Mouse (Mus musculus) MEL (cell line): Measurements from ENCODE around the gene Lzts2.

ENCODE experiments used
- CHD1 ChIP-seq: IDR thresholded peaks from 2 replicates; pipeline ENCODE4 v1.6.1; 2012; ENCODE audit warnings: low read depth, mild to moderate bottlenecking, inconsistent platforms, low read length, improper control_type of control experiment
- CTCF ChIP-seq, 3 experiments: IDR thresholded peaks in 2 of 3; conservative IDR thresholded peaks in 1 of 3; 2 replicates each; pipeline ENCODE4 v1.5.1; 2011 to 2012; ENCODE audit warnings: low read length in 3 of 3, low read depth in 2 of 3, mild to moderate bottlenecking in 2 of 3, improper control_type of control experiment in 1 of 3, inconsistent platforms in 1 of 3, mixed read lengths in 1 of 3, moderate library complexity in 1 of 3; ENCODE audit not compliant: control insufficient read depth in 1 of 3, insufficient read depth in 1 of 3, poor library complexity in 1 of 3, severe bottlenecking in 1 of 3
- E2F4 ChIP-seq: IDR thresholded peaks from 2 replicates; pipeline ENCODE4 v1.6.1; 2011; ENCODE audit warnings: low read depth, low read length, improper control_type of control experiment, borderline replicate concordance
- ETS1 ChIP-seq: IDR thresholded peaks from 2 replicates; pipeline ENCODE4 v1.6.1; 2012; ENCODE audit warnings: low read depth, mild to moderate bottlenecking, inconsistent platforms, low read length, improper control_type of control experiment, moderate library complexity
- HCFC1 ChIP-seq: IDR thresholded peaks from 2 replicates; pipeline ENCODE4 v1.6.1; 2012; ENCODE audit warnings: low read depth, mild to moderate bottlenecking, inconsistent platforms, low read length, improper control_type of control experiment, moderate library complexity
- JUND ChIP-seq: IDR thresholded peaks from 2 replicates; pipeline ENCODE4 v1.6.1; 2011; ENCODE audit warnings: low read depth, mild to moderate bottlenecking, improper control_type of control experiment, low read length
- POLR2A ChIP-seq, 2 experiments: IDR thresholded peaks; 2 replicates each; pipeline ENCODE4 v1.6.1; 2011 to 2012; ENCODE audit warnings: low read length in 2 of 2, mild to moderate bottlenecking in 2 of 2, control low read depth in 1 of 2, improper control_type of control experiment in 1 of 2, low read depth in 1 of 2, moderate library complexity in 1 of 2; ENCODE audit not compliant: control insufficient read depth in 1 of 2, insufficient read depth in 1 of 2, poor library complexity in 1 of 2
- POLR2AphosphoS5 ChIP-seq: IDR thresholded peaks from 2 replicates; pipeline ENCODE4 v1.6.1; 2012; ENCODE audit warnings: low read depth, borderline replicate concordance, mild to moderate bottlenecking, inconsistent platforms, low read length, moderate library complexity, mixed read lengths
- TAL1 ChIP-seq: IDR thresholded peaks from 2 replicates; pipeline ENCODE4 v1.6.1; 2012; ENCODE audit warnings: mild to moderate bottlenecking, inconsistent platforms, low read length, moderate library complexity, mixed read lengths
- USF2 ChIP-seq, 2 experiments: IDR thresholded peaks; 2 replicates each; pipeline ENCODE4 v1.6.1; 2011 to 2012; ENCODE audit warnings: improper control_type of control experiment in 2 of 2, low read length in 2 of 2, borderline replicate concordance in 1 of 2, inconsistent platforms in 1 of 2, low read depth in 1 of 2, mild to moderate bottlenecking in 1 of 2; ENCODE audit not compliant: insufficient read depth in 1 of 2
- ZNF384 ChIP-seq: IDR thresholded peaks from 2 replicates; pipeline ENCODE4 v1.6.1; 2012; ENCODE audit warnings: low read depth, mild to moderate bottlenecking, inconsistent platforms, low read length, improper control_type of control experiment

DNA sequence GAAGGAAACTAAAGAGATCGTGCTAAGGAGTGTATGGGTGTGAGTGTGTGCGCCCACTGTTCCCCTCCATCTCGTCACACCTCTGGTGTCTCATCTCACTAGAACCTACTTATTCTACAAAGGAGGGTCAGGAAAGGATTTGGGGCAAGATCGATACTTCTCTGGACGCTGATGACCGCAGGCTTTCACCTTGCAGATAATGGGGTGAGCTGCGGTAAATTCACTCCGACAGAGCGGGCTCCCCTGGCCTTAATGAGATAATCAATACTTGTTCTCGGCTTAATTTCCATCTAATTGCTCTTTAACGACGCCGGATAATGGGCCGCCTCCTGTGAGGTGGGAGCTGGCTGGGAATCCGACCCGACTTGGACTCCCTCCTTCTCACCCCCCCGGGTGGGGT lies 53.0 kb downstream of the Lzts2 start:
- TF ChIP-seq CTCF (IDR thresholded peaks at IDR 0.05 in 2 of 3, conservative IDR thresholded peaks at IDR 0.05 in 1 of 3; ENCODE audit: control insufficient read depth in 1 of 3, insufficient read depth in 1 of 3, low read depth in 2 of 3, low read length in 3 of 3, poor library complexity in 1 of 3, severe bottlenecking in 1 of 3) (no peak), POLR2A (IDR thresholded peaks at IDR 0.05; ENCODE audit: control insufficient read depth in 1 of 2, insufficient read depth in 1 of 2, low read depth in 1 of 2, low read length in 2 of 2, poor library complexity in 1 of 2) (0 out of 4 replicates have a peak, but pooled peaks of 1 of the 2 experiments have one; percentile 20), CHD1 (no peak), USF2 (IDR thresholded peaks at IDR 0.05; ENCODE audit: borderline replicate concordance in 1 of 2, insufficient read depth in 1 of 2, low read depth in 1 of 2, low read length in 2 of 2) (no peak), HCFC1 (no peak), JUND (no peak), E2F4 (no peak), ETS1 (no peak), TAL1 (no peak), POLR2AphosphoS5 (no peak), ZNF384 (no peak)
